Mouse (Mus musculus) CH12.LX (cell line): ENCODE data around the gene Itgb2. TPM values are rescaled to one million over a fixed set of nuclear protein-coding genes. Genes with fewer than 3 reads are reported as not detected.

ENCODE experiments used
- DNase-seq: peaks from one replicate; pipeline ENCODE4 v3.0.0-alpha.2; 2013; ENCODE audit errors: extremely low read depth
- H3K27ac ChIP-seq: 2 replicates; pipeline ENCODE4 v1.5.1; 2012; ENCODE audit warnings: low read depth, mild to moderate bottlenecking, control low read depth, moderate library complexity; ENCODE audit not compliant: insufficient read depth
- H3K27me3 ChIP-seq: replicated peaks from 2 replicates; pipeline ENCODE3; 2012; ENCODE audit warnings: inconsistent platforms
- H3K36me3 ChIP-seq, 2 experiments: replicated peaks in 1 of 2; 2 replicates each; pipeline versions ENCODE3 to v1.6.1; 2012; ENCODE audit warnings: inconsistent platforms in 1 of 2, low read length in 1 of 2, mild to moderate bottlenecking in 1 of 2, mixed read lengths in 1 of 2, moderate library complexity in 1 of 2; ENCODE audit not compliant: control insufficient read depth in 1 of 2, insufficient read depth in 1 of 2
- H3K4me1 ChIP-seq, 2 experiments: 2 replicates each; pipeline ENCODE4 v1.6.1; 2012; ENCODE audit warnings: inconsistent platforms in 1 of 2, moderate library complexity in 1 of 2; ENCODE audit not compliant: insufficient read depth in 2 of 2, control insufficient read depth in 1 of 2
- H3K4me2 ChIP-seq: 2 replicates; pipeline ENCODE4 v1.6.1; 2012; ENCODE audit warnings: low read depth, mild to moderate bottlenecking, control low read depth; ENCODE audit not compliant: poor library complexity, insufficient read depth, severe bottlenecking
- H3K4me3 ChIP-seq, 3 experiments: fragments of 150-350 bp in 1 of 3; sonication (generic) in 1 of 3; replicated peaks in 1 of 3; 2 replicates each; pipeline versions ENCODE3 to v1.5.1; 2011 to 2012; ENCODE audit warnings: low read depth in 2 of 3, low read length in 2 of 3, mild to moderate bottlenecking in 2 of 3, moderate library complexity in 2 of 3, control low read depth in 1 of 3, improper control_type of control experiment in 1 of 3, inconsistent platforms in 1 of 3, mixed read lengths in 1 of 3; ENCODE audit not compliant: poor library complexity in 1 of 3
- H3K79me2 ChIP-seq: replicated peaks from 2 replicates; pipeline ENCODE4 v1.6.1; 2012; ENCODE audit warnings: mild to moderate bottlenecking, moderate library complexity; ENCODE audit not compliant: control insufficient read depth, poor library complexity, insufficient read depth, severe bottlenecking; ENCODE audit errors: extremely low read depth
- H3K9ac ChIP-seq: 2 replicates; pipeline ENCODE4 v1.6.1; 2012; ENCODE audit warnings: low read depth, mild to moderate bottlenecking, control low read depth, moderate library complexity; ENCODE audit not compliant: insufficient read depth
- H3K9me3 ChIP-seq: replicated peaks from 2 replicates; pipeline ENCODE3; 2012; ENCODE audit warnings: low read length, inconsistent platforms, mixed read lengths
- BHLHE40 ChIP-seq: IDR thresholded peaks from 2 replicates; pipeline ENCODE4 v1.6.1; 2011; ENCODE audit warnings: mild to moderate bottlenecking, low read depth, low read length, improper control_type of control experiment
- CHD1 ChIP-seq: IDR thresholded peaks from 2 replicates; pipeline ENCODE4 v1.6.1; 2012; ENCODE audit warnings: low read depth, low read length, improper control_type of control experiment, inconsistent platforms
- CTCF ChIP-seq, 2 experiments: IDR thresholded peaks in 1 of 2; conservative IDR thresholded peaks in 1 of 2; 2 replicates each; pipeline ENCODE4 v1.5.1; 2011 to 2012; ENCODE audit warnings: low read depth in 2 of 2, low read length in 2 of 2, improper control_type of control experiment in 1 of 2, inconsistent platforms in 1 of 2, mild to moderate bottlenecking in 1 of 2, moderate library complexity in 1 of 2
- E2F4 ChIP-seq: IDR thresholded peaks from 2 replicates; pipeline ENCODE4 v1.6.1; 2011; ENCODE audit warnings: low read depth, low read length, improper control_type of control experiment; ENCODE audit not compliant: insufficient replicate concordance
- ELF1 ChIP-seq: IDR thresholded peaks from 2 replicates; pipeline ENCODE4 v1.6.1; 2014; ENCODE audit warnings: low read depth, mild to moderate bottlenecking, inconsistent platforms, low read length, improper control_type of control experiment
- ETS1 ChIP-seq: conservative IDR thresholded peaks from 2 replicates; pipeline ENCODE4 v1.6.1; 2012; ENCODE audit warnings: low read depth, mild to moderate bottlenecking, inconsistent platforms, low read length, improper control_type of control experiment, moderate library complexity
- GABPA ChIP-seq: IDR thresholded peaks from 2 replicates; pipeline ENCODE4 v1.6.1; 2012; ENCODE audit warnings: low read depth, low read length, improper control_type of control experiment, inconsistent platforms; ENCODE audit not compliant: insufficient replicate concordance
- HCFC1 ChIP-seq: IDR thresholded peaks from 2 replicates; pipeline ENCODE4 v1.6.1; 2012; ENCODE audit warnings: low read depth, mild to moderate bottlenecking, inconsistent platforms, low read length, improper control_type of control experiment
- JUN ChIP-seq: IDR thresholded peaks from 2 replicates; pipeline ENCODE4 v1.6.1; 2011; ENCODE audit warnings: low read depth, mild to moderate bottlenecking, low read length, improper control_type of control experiment, moderate library complexity; ENCODE audit not compliant: insufficient read depth
- JUND ChIP-seq: conservative IDR thresholded peaks from 2 replicates; pipeline ENCODE4 v1.6.1; 2011; ENCODE audit warnings: low read depth, low read length, improper control_type of control experiment
- MAFK ChIP-seq: IDR thresholded peaks from 2 replicates; pipeline ENCODE4 v1.6.1; 2011; ENCODE audit warnings: low read length, improper control_type of control experiment; ENCODE audit not compliant: insufficient replicate concordance
- MAX ChIP-seq: IDR thresholded peaks from 2 replicates; pipeline ENCODE4 v1.6.1; 2011; ENCODE audit warnings: low read length, improper control_type of control experiment
- MEF2A ChIP-seq: IDR thresholded peaks from 2 replicates; pipeline ENCODE4 v1.6.1; 2014; ENCODE audit warnings: low read depth, mild to moderate bottlenecking, inconsistent platforms, low read length, improper control_type of control experiment, borderline replicate concordance
- MYC ChIP-seq: IDR thresholded peaks from 2 replicates; pipeline ENCODE4 v1.6.1; 2011; ENCODE audit warnings: low read depth, mild to moderate bottlenecking, improper control_type of control experiment, low read length
- NELFE ChIP-seq: IDR thresholded peaks from 2 replicates; pipeline ENCODE4 v1.6.1; 2011; ENCODE audit warnings: low read depth, low read length, improper control_type of control experiment
- NRF1 ChIP-seq: IDR thresholded peaks from 2 replicates; pipeline ENCODE4 v1.6.1; 2014; ENCODE audit warnings: low read depth, mild to moderate bottlenecking, inconsistent platforms, low read length, improper control_type of control experiment, moderate library complexity
- PAX5 ChIP-seq: IDR thresholded peaks from 2 replicates; pipeline ENCODE4 v1.6.1; 2012; ENCODE audit warnings: low read length, inconsistent platforms, mixed read lengths
- POLR2AphosphoS2 ChIP-seq: IDR thresholded peaks from 2 replicates; pipeline ENCODE4 v1.6.1; 2011; ENCODE audit warnings: low read depth, low read length, improper control_type of control experiment
- RAD21 ChIP-seq: IDR thresholded peaks from 2 replicates; pipeline ENCODE4 v1.6.1; 2011; ENCODE audit warnings: low read depth, mild to moderate bottlenecking, low read length, improper control_type of control experiment, moderate library complexity
- RCOR1 ChIP-seq: conservative IDR thresholded peaks from 2 replicates; pipeline ENCODE4 v1.6.1; 2012; ENCODE audit warnings: low read depth, mild to moderate bottlenecking, inconsistent platforms, low read length, improper control_type of control experiment
- SMC3 ChIP-seq: IDR thresholded peaks from 2 replicates; pipeline ENCODE4 v1.6.1; 2011; ENCODE audit warnings: low read depth, low read length, improper control_type of control experiment
- TBP ChIP-seq: conservative IDR thresholded peaks from 2 replicates; pipeline ENCODE4 v1.6.1; 2011; ENCODE audit warnings: low read depth, low read length, improper control_type of control experiment
- TCF12 ChIP-seq: IDR thresholded peaks from 2 replicates; pipeline ENCODE4 v1.6.1; 2014; ENCODE audit warnings: low read depth, mild to moderate bottlenecking, inconsistent platforms, low read length, improper control_type of control experiment
- UBTF ChIP-seq: IDR thresholded peaks from 2 replicates; pipeline ENCODE4 v1.6.1; 2012; ENCODE audit warnings: low read depth, mild to moderate bottlenecking, inconsistent platforms, low read length, improper control_type of control experiment, moderate library complexity
- USF2 ChIP-seq: conservative IDR thresholded peaks from 2 replicates; pipeline ENCODE4 v1.6.1; 2011; ENCODE audit warnings: low read depth, low read length, improper control_type of control experiment
- ZKSCAN1 ChIP-seq: IDR thresholded peaks from 2 replicates; pipeline ENCODE4 v1.6.1; 2012; ENCODE audit warnings: low read depth, inconsistent platforms, low read length, improper control_type of control experiment, borderline replicate concordance
- ZMIZ1 ChIP-seq: IDR thresholded peaks from 2 replicates; pipeline ENCODE4 v1.6.1; 2012; ENCODE audit warnings: low read depth, mild to moderate bottlenecking, inconsistent platforms, low read length, improper control_type of control experiment
- ZNF384 ChIP-seq: IDR thresholded peaks from 2 replicates; pipeline ENCODE4 v1.6.1; 2012; ENCODE audit warnings: low read depth, low read length, improper control_type of control experiment, inconsistent platforms
- dilution Hi-C: fragments of 300-500 bp; cut with MboI; formaldehyde crosslinking; loops from 2 replicates; pipeline ENCODE4 v1.14.3; 2020; ENCODE audit warnings: low sequenced_read_pairs; ENCODE audit not compliant: extremely low pct_unique_long_range_greater_than_20kb, extremely low pct_ligation_motif_present
- in situ Hi-C: fragments of 300-500 bp; cut with MboI; formaldehyde crosslinking; loops from 3 replicates; pipeline ENCODE4 v1.14.3; 2019; ENCODE audit warnings: low sequenced_read_pairs, low pct_ligation_motif_present, low pct_unique_long_range_greater_than_20kb, mixed read lengths
- polyA plus RNA-seq: library from polyadenylated mRNA; unstranded; fragments of >175 nt; gene quantifications from 2 replicates; pipeline ENCODE4 v1.2.1, GENCODE M21; 2012; ENCODE audit warnings: low read depth; ENCODE audit not compliant: insufficient read length
- total RNA-seq, 2 experiments: library from RNA; depleted of rRNA; stranded (reverse); fragments of 300-350 nt in 1 of 2; fragments of >200 nt in 1 of 2; gene quantifications; 2 replicates each; pipeline ENCODE4 v1.2.3; 2012 to 2014

Gene Itgb2
- total and polyA plus RNA-seq, 3 experiments: 32.6 to 54.1 (median 40.2) TPM

DNA sequence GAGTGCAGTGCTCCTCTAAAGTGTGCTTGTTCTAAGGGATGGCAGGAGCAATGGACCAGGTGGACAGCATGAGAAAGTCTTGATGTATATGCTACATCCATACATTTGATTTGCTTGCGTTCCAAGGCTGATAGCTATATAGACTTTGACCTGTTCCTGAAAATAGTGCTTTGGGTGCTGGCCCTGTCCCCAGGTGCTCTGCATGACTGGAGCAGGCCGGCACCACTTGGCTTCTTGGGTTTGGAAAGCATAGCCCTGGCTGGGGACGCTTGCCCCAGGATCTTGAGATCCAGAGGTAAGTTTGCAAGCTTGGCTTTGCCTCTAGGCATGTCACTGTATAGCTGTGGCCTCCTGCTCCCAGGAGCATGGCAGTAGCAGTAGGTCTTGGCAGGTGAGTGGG is 56.6 kb downstream of the Itgb2 start:
- DNase-seq: no peak
- no peaks in the 10 kb centered on the region for H3K9me3 ChIP-seq
- H3K4me2 ChIP-seq: no peak overlapping the region
- H3K4me3 ChIP-seq: no peak overlapping the region
- TF ChIP-seq JUN: no peak
- TF ChIP-seq ETS1: no peak
- no peak for TF ChIP-seq ELF1
- no peak for TF ChIP-seq TCF12
- no peak for TF ChIP-seq NELFE
- TF ChIP-seq MEF2A: no peak
- TF ChIP-seq CHD1: no peak
- TF ChIP-seq HCFC1: no peak
- TF ChIP-seq NRF1: no peak
- no peak for TF ChIP-seq BHLHE40
- TF ChIP-seq GABPA: no peak
- TF ChIP-seq ZKSCAN1: no peak
- no peak for TF ChIP-seq UBTF
- no peak for TF ChIP-seq RAD21
- TF ChIP-seq SMC3: no peak
- no peak for TF ChIP-seq E2F4
- no peak for TF ChIP-seq MAX
- TF ChIP-seq TBP: no peak
- TF ChIP-seq CTCF (conservative IDR thresholded peaks at IDR 0.05 in 1 of 2, IDR thresholded peaks at IDR 0.05 in 1 of 2; ENCODE audit: low read depth in 2 of 2, low read length in 2 of 2): no peak
- no peak for TF ChIP-seq RCOR1
- dilution Hi-C loops (no loop called here), in situ Hi-C loops (no loop called here)
- H3K27ac ChIP-seq: no peak overlapping the region
- peaks cover 5 to 36% of the 10 kb centered on the region in 2 experiments; a peak in 2 of 4 replicates for H3K4me1 ChIP-seq
- peaks cover 11 to 60% of the 10 kb centered on the region in 2 experiments for H3K36me3 ChIP-seq
- H3K79me2 ChIP-seq: peaks cover 3% of the 10 kb centered on the region; the same call in 1 of the 2 replicates
- H3K27me3 ChIP-seq: no peaks in the 10 kb centered on the region
- H3K9ac ChIP-seq: no peak overlapping the region

DNA sequence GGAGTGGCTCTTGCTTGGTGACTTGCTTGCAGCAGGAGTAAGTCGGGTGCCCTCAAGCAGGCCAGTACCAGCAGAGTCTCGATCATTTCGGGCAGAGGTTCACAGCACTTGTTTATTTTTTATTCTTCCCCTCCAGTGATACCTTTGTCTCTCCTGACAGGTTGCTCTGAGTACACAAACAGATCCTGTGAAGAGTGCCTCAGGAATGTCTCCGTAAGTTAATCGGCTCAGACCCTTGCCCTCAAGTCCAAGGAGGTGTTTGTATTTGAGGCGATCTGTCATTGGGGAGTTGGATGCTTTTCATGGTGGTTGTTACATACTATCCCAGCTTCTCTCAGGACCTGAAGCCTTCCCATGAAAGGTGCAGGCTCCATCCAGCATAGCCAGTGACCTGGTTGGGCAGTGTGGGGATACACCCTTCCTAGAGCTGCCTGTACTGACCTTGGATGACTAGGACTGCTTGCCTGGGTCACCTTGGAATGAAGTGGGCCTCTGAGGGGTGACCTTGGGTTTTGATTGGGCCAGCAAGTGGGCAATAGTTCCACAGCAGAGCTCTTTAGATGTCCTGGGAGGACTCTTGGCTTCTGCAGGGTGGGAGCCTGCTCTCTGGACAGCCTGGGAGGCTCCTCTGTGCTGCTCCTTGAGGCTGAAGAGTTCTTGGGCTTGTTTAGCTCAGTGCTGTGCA is 57.2 kb downstream of the Itgb2 start:
- Histone ChIP-seq H3K4me2 (no peak overlapping the region), H3K4me3 (no peak overlapping the region), H3K79me2 (peaks cover 3% of the 10 kb centered on the region; the same call in 1 of the 2 replicates), H3K27ac (no peak overlapping the region), H3K9me3 (no peaks in the 10 kb centered on the region), H3K4me1 (peaks cover 5 to 35% of the 10 kb centered on the region in 2 experiments; a peak in 2 of 4 replicates), H3K27me3 (no peaks in the 10 kb centered on the region), H3K9ac (no peak overlapping the region), H3K36me3 (peaks cover 11 to 63% of the 10 kb centered on the region in 2 experiments)
- TF ChIP-seq MYC: no peak
- TF ChIP-seq POLR2AphosphoS2: no peak
- TF ChIP-seq JUND: no peak
- TF ChIP-seq MAFK: no peak
- no peak for TF ChIP-seq PAX5
- TF ChIP-seq ZNF384: no peak
- no peak for TF ChIP-seq TCF12
- TF ChIP-seq NELFE: no peak
- no peak for TF ChIP-seq MEF2A
- no peak for TF ChIP-seq USF2
- no peak for TF ChIP-seq GABPA
- no peak for TF ChIP-seq ZMIZ1
- dilution Hi-C loops (no loop called here), in situ Hi-C loops (no loop called here)
- no peak for DNase-seq
